Mouse (Mus musculus): ENCODE data around the gene Idi1. TPM values are rescaled to one million over a fixed set of nuclear protein-coding genes. Genes with fewer than 3 reads are reported as not detected.
"Not testable (repeated sequence)": the region's sequence is repeated elsewhere in the genome, so short reads cannot be mapped to it uniquely, and the experiment has no call there.

The Idi1 gene
- polyA plus RNA-seq, 1 experiment from 2014 or later: 85.3 TPM

GRCm38 (mm10) chr13:8860861-8861260 is 24.4 kb upstream of the Idi1 start:
- Histone ChIP-seq H3K4me3 (replicated peaks) (no peak overlapping the region), H3K4me2 (no peak overlapping the region), H3K27me3 (no peaks in the 10 kb centered on the region), H3K27ac (replicated peaks) (no peak overlapping the region), H3K9me3 (replicated peaks) (no peaks in the 10 kb centered on the region), H3K4me1 (replicated peaks) (0 out of 2 replicates have a peak, but pooled peaks cover 3% of the 10 kb centered on the region), H3K9ac (no peak overlapping the region), H3K36me3 (replicated peaks) (peaks cover 30% of the 10 kb centered on the region)
- WGBS (ENCODE audit: insufficient replicate concordance): 85% methylated on average over 9 of the region's 9 CpGs
- no peak for ATAC-seq (ENCODE audit: insufficient read depth)

- no peaks in the 10 kb centered on the region for H3K27me3 ChIP-seq
- peaks cover 12% of the 10 kb centered on the region for H3K36me3 ChIP-seq (replicated peaks)
- peaks cover 7% of the 10 kb centered on the region for H3K4me1 ChIP-seq (replicated peaks)
- no peaks in the 10 kb centered on the region for H3K9me3 ChIP-seq (replicated peaks)
- H3K4me2 ChIP-seq: no peak overlapping the region
- WGBS (ENCODE audit: insufficient replicate concordance): 70% methylated on average over 3 of the region's 3 CpGs
- H3K9ac ChIP-seq: no peak overlapping the region
- H3K4me3 ChIP-seq (replicated peaks): no peak overlapping the region
- ATAC-seq (ENCODE audit: insufficient read depth): no peak
- no peak overlapping the region for H3K27ac ChIP-seq (replicated peaks)
Measured at GRCm38 (mm10) chr13:8864990-8865389, 20.3 kb upstream of the Idi1 start.

DNA sequence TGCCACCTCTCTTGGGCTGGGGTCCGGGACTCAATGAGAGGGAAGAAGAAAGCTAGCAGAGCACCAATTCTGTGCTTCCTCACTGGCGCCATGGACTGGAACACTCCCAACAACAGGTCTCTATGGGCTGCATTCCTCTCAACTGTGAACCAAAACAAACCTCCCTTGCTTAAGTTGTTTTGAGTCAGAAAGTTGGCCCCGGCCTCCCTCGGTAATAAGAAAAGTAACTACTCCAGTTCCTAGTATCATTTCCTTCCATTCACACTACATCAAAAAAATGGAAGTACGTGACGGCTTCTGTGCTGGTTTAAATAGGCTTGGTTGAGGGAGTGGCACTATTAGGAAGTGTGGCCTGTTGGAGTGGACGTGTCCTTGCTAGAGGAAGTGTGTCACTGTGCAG is 18.7 kb upstream of the Idi1 start:
- no peak overlapping the region for H3K4me2 ChIP-seq
- H3K27me3 ChIP-seq: no peaks in the 10 kb centered on the region
- no peak for ATAC-seq (ENCODE audit: insufficient read depth)
- H3K27ac ChIP-seq (replicated peaks): no peak overlapping the region
- H3K9ac ChIP-seq: no peak overlapping the region
- no peaks in the 10 kb centered on the region for H3K9me3 ChIP-seq (replicated peaks)
- H3K36me3 ChIP-seq (replicated peaks): 0 out of 2 replicates have a peak, but pooled peaks cover 6% of the 10 kb centered on the region
- no peak overlapping the region for H3K4me3 ChIP-seq (replicated peaks)
- WGBS (ENCODE audit: insufficient replicate concordance): 74% methylated on average over 7 of the region's 7 CpGs
- H3K4me1 ChIP-seq (replicated peaks): peaks cover 13% of the 10 kb centered on the region

- Histone ChIP-seq H3K4me2 (peak overlapping the region; percentile 77), H3K4me1 (replicated peaks) (peaks cover 22% of the 10 kb centered on the region), H3K4me3 (replicated peaks) (peak overlapping the region; percentile 94), H3K9ac (peak overlapping the region; percentile 93), H3K27me3 (no peaks in the 10 kb centered on the region), H3K27ac (replicated peaks) (peak overlapping the region; percentile 98), H3K9me3 (replicated peaks) (no peaks in the 10 kb centered on the region), H3K36me3 (replicated peaks) (0 out of 2 replicates have a peak, but pooled peaks cover 2% of the 10 kb centered on the region)
- no peak for ATAC-seq (ENCODE audit: insufficient read depth)
- WGBS (ENCODE audit: insufficient replicate concordance): 49% methylated on average over 5 of the region's 5 CpGs
Measured at GRCm38 (mm10) chr13:8869578-8870157, 15.6 kb upstream of the Idi1 start.

GRCm38 (mm10) chr13:8870160-8870509 is 15.2 kb upstream of the Idi1 start:
- peaks cover 22% of the 10 kb centered on the region for H3K4me1 ChIP-seq (replicated peaks)
- WGBS (ENCODE audit: insufficient replicate concordance): 3% methylated on average over 9 of the region's 9 CpGs

GRCm38 (mm10) chr13:8870510-8871313 is 14.6 kb upstream of the Idi1 start:
- H3K27me3 ChIP-seq: no peaks in the 10 kb centered on the region
- peak overlapping the region; percentile 98 for H3K27ac ChIP-seq (replicated peaks)
- WGBS (ENCODE audit: insufficient replicate concordance): under 1% methylated on average over 57 of the region's 57 CpGs
- peak overlapping the region; percentile 93 for H3K9ac ChIP-seq
- H3K4me3 ChIP-seq (replicated peaks): peak overlapping the region; percentile 94
- ATAC-seq (ENCODE audit: insufficient read depth): peak; percentile 83
- H3K9me3 ChIP-seq (replicated peaks): no peaks in the 10 kb centered on the region
- H3K36me3 ChIP-seq (replicated peaks): no peaks in the 10 kb centered on the region
- peaks cover 22% of the 10 kb centered on the region for H3K4me1 ChIP-seq (replicated peaks)
- peak overlapping the region; percentile 77 for H3K4me2 ChIP-seq

More at GRCm38 (mm10) chr13:8870160-8870509, 15.2 kb upstream of the Idi1 start:
- H3K4me2 ChIP-seq: peak overlapping the region; percentile 77
- H3K4me3 ChIP-seq (replicated peaks): peak overlapping the region; percentile 94
- peak overlapping the region; percentile 98 for H3K27ac ChIP-seq (replicated peaks)
- no peaks in the 10 kb centered on the region for H3K36me3 ChIP-seq (replicated peaks)
- H3K9ac ChIP-seq: peak overlapping the region; percentile 93
- no peaks in the 10 kb centered on the region for H3K27me3 ChIP-seq
- H3K9me3 ChIP-seq (replicated peaks): no peaks in the 10 kb centered on the region
- no peak for ATAC-seq (ENCODE audit: insufficient read depth)

GRCm38 (mm10) chr13:8871314-8871962 is 13.9 kb upstream of the Idi1 start, which contains the start of gene Wdr37:
Gene Wdr37, minus strand, starts transcription at chr13:8871909.
- peak within 1 kb of the TSS; percentile 93 for H3K9ac ChIP-seq
- no peaks in the 10 kb centered on the region for H3K9me3 ChIP-seq (replicated peaks)
- peaks cover 22% of the 10 kb centered on the region for H3K4me1 ChIP-seq (replicated peaks)
- under 1% methylated on average over 18 of the region's 18 CpGs for WGBS (ENCODE audit: insufficient replicate concordance)
- no peaks in the 10 kb centered on the region for H3K36me3 ChIP-seq (replicated peaks)
- H3K27ac ChIP-seq (replicated peaks): peak within 1 kb of the TSS; percentile 98
- peak within 1 kb of the TSS; percentile 94 for H3K4me3 ChIP-seq (replicated peaks)
- no peaks in the 10 kb centered on the region for H3K27me3 ChIP-seq
- H3K4me2 ChIP-seq: peak within 1 kb of the TSS; percentile 77
- peak; percentile 82 for ATAC-seq (ENCODE audit: insufficient read depth)

GRCm38 (mm10) chr13:8873776-8874175 is 11.5 kb upstream of the Idi1 start:
- H3K27me3 ChIP-seq: no peaks in the 10 kb centered on the region
- WGBS (ENCODE audit: insufficient replicate concordance): 72% methylated on average over 1 of the region's 1 CpGs
- H3K4me3 ChIP-seq (replicated peaks): no peak overlapping the region
- no peak overlapping the region for H3K9ac ChIP-seq
- no peaks in the 10 kb centered on the region for H3K36me3 ChIP-seq (replicated peaks)
- no peaks in the 10 kb centered on the region for H3K9me3 ChIP-seq (replicated peaks)
- no peak overlapping the region for H3K4me2 ChIP-seq
- peaks cover 22% of the 10 kb centered on the region for H3K4me1 ChIP-seq (replicated peaks)
- no peak overlapping the region for H3K27ac ChIP-seq (replicated peaks)
- no peak for ATAC-seq (ENCODE audit: insufficient read depth)

- no peak for ATAC-seq (ENCODE audit: insufficient read depth)
- H3K4me1 ChIP-seq (replicated peaks): peaks cover 11% of the 10 kb centered on the region
- H3K9ac ChIP-seq: no peak overlapping the region
- H3K27ac ChIP-seq (replicated peaks): no peak overlapping the region
- H3K27me3 ChIP-seq: no peaks in the 10 kb centered on the region
- H3K4me3 ChIP-seq (replicated peaks): no peak overlapping the region
- H3K9me3 ChIP-seq (replicated peaks): no peaks in the 10 kb centered on the region
- no peaks in the 10 kb centered on the region for H3K36me3 ChIP-seq (replicated peaks)
- no peak overlapping the region for H3K4me2 ChIP-seq
- WGBS (ENCODE audit: insufficient replicate concordance): 52% methylated on average over 3 of the region's 3 CpGs
Measured at GRCm38 (mm10) chr13:8881611-8882010, 3.7 kb upstream of the Idi1 start.

- not testable (repeated sequence) for H3K27ac ChIP-seq (replicated peaks); H3K4me2 ChIP-seq; H3K9me3 ChIP-seq (replicated peaks); H3K9ac ChIP-seq; H3K36me3 ChIP-seq (replicated peaks); ATAC-seq (ENCODE audit: insufficient read depth); H3K4me3 ChIP-seq (replicated peaks); H3K27me3 ChIP-seq
- 72% methylated on average over 5 of the region's 5 CpGs for WGBS (ENCODE audit: insufficient replicate concordance)
- H3K4me1 ChIP-seq (replicated peaks): peaks cover 15% of the 10 kb centered on the region
Measured at GRCm38 (mm10) chr13:8883870-8884269, 1.4 kb upstream of the Idi1 start.

DNA sequence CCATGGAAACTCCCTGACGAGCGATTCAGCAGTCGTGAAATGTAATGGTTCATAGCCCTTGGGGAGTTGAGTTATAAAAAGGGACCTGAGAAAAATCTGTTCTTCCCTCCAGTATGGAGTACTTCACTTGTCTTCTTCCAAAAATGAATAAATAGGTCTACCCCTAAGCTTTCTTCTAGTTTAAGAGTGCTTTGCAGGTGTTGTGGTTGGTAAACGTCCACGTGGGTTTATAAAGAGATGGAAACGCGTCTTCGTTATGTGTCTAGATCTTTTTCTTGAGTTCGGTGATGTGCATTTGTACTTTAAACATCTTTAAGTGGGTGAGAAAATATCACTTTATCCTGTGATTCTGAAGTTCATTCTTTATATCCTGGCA is 872 bp downstream of the Idi1 start:
- H3K4me3 ChIP-seq (replicated peaks): peak overlapping the region; percentile 86
- no peaks in the 10 kb centered on the region for H3K27me3 ChIP-seq
- no peaks in the 10 kb centered on the region for H3K9me3 ChIP-seq (replicated peaks)
- H3K4me1 ChIP-seq (replicated peaks): peaks cover 15% of the 10 kb centered on the region
- no peak for ATAC-seq (ENCODE audit: insufficient read depth)
- peak overlapping the region; percentile 88 for H3K27ac ChIP-seq (replicated peaks)
- peak overlapping the region; percentile 89 for H3K4me2 ChIP-seq
- WGBS (ENCODE audit: insufficient replicate concordance): 4% methylated on average over 9 of the region's 9 CpGs
- peak overlapping the region; percentile 73 for H3K9ac ChIP-seq
- peaks cover 21% of the 10 kb centered on the region for H3K36me3 ChIP-seq (replicated peaks)

All from liver, embryonic 15.5 days (tissue).